Mouse (Mus musculus) lung, postnatal 0 days (tissue): ENCODE data around the gene Actr6.

ENCODE experiments used
- CTCF ChIP-seq: IDR thresholded peaks from 2 replicates; pipeline ENCODE4 v1.5.1; 2016; ENCODE audit warnings: antibody characterized with exemption, mild to moderate bottlenecking
- EP300 ChIP-seq: IDR thresholded peaks from 2 replicates; pipeline ENCODE4 v1.6.1; 2016; ENCODE audit warnings: antibody characterized with exemption, mild to moderate bottlenecking, control low read depth

DNA sequence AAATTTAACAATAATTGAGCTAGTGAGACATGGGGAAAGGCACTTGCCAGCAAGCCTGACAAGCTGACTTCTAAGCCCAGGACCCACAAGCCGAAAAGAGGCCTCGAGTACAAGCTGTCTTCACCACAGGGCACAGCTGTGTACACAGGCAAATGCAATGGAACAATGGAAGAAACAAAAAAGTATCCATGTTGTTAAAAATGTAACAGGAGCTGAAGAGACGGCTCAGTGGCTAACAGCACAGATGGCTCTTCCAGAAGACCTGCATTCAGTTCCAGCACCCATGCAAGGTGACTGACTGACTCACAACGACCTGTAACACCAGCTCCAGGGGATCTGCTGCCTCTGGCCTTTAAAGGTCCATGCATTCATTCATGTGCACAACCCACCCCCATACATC lies 55.5 kb downstream of the Actr6 start:
- TF ChIP-seq CTCF (no peak), EP300 (no peak)
